Mouse (Mus musculus): ENCODE data around the gene Lair1.
"Not testable (repeated sequence)": the region's sequence is repeated elsewhere in the genome, so short reads cannot be mapped to it uniquely, and the experiment has no call there.

The Lair1 gene

GRCm38 (mm10) chr7:4003996-4004395, 59.0 kb downstream of the Lair1 start:
- not testable (repeated sequence) for DNase-seq (ENCODE audit: low read depth, low spot score)

GRCm38 (mm10) chr7:3962017-3962416, 101.0 kb downstream of the Lair1 start:
- DNase-seq (ENCODE audit: low read depth, low spot score) = no peak

- DNase-seq (ENCODE audit: low read depth, low spot score) = no peak
Observed at GRCm38 (mm10) chr7:3957387-3957786, 105.6 kb downstream of the Lair1 start.
